Mouse (Mus musculus): ENCODE measurements at regions not wholly inside any gene's neighbourhood (a gene's known extent, or its start where the extent isn't known, plus 50 kb on each side); places are given as distances from the start of the nearest gene placed in this dataset.

DNA sequence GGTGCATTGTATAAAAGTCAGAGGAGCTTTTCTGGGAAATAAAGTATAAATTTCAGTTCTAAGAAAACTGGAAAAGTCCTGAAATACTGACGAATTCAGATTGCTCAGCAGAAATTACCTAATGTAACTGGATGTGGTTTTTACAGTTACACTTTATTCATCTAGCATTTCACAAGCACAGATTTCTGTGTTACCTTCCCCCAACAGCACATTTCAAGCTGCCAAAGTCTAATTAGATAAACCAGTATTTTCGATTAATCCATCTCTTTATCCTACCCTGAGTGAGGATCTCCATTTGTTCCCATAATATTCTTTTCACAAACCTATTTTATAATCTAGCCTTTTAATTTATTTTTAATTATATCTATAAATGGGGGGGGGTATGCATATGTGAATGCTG is 179.4 kb downstream of the Klf6 start:
- TF ChIP-seq CTCF (IDR thresholded peaks at IDR 0.05; ENCODE audit: control insufficient read depth, insufficient read depth, insufficient replicate concordance, low read depth, low read length) = no peak
- TF ChIP-seq POLR2A (IDR thresholded peaks at IDR 0.05; ENCODE audit: control insufficient read depth, low read depth, low read length) = no peak
